ENCODE assay signal across 7 mouse cellular contexts in the genomic region with DNA sequence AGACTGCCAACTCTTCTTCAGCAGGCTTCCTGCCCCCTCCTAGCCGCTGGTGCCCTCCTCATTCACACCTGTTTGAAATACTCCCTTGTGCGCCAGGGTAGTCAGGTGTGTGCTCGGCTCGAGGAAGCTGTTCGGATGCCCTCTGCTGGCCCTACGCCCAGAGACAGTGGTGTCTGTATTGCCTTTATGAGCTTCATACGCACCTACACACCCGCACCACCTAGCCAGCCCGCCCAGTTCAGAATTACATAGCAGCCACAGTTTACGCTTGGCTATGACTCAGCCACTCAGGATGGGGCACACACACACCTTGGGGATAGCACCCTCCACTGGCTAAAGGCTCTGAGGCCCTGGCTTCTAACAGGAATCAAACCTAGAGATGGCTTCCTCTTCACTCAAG. TPM values are rescaled to one million over a fixed set of nuclear protein-coding genes. Genes with fewer than 3 reads are reported as not detected.
DNase-seq lines count a peak whose midpoint lies in the region; ATAC-seq lines count a peak whose summit lies in the region.

No protein-coding gene starts in this region.

- H3K4me3 ChIP-seq in embryonic facial prominence, embryonic 15.5 days (replicated peaks) = no peak overlapping the region
- no peak overlapping the region for H3K4me3 ChIP-seq in forebrain, embryonic 14.5 days (ENCODE audit: low read depth, low read length)

- ATAC-seq in embryonic facial prominence, embryonic 15.5 days (ENCODE audit: insufficient number of reproducible peaks, low FRiP score, low TSS enrichment, low read depth) = peak; percentile 63; the same call in 1 of the 2 replicates
- ATAC-seq in forebrain, embryonic 14.5 days = no peak

- H3K9me3 ChIP-seq in embryonic facial prominence, embryonic 15.5 days (replicated peaks) = no peaks in the 10 kb centered on the region
- H3K9me3 ChIP-seq in forebrain, embryonic 14.5 days (replicated peaks; ENCODE audit: control insufficient read depth, low read length) = no peaks in the 10 kb centered on the region

- no peaks in the 10 kb centered on the region for H3K36me3 ChIP-seq in embryonic facial prominence, embryonic 15.5 days
- H3K36me3 ChIP-seq in forebrain, embryonic 14.5 days (ENCODE audit: control insufficient read depth, insufficient read depth, low read length) = no peaks in the 10 kb centered on the region

- H3K4me2 ChIP-seq in embryonic facial prominence, embryonic 15.5 days (replicated peaks) = 0 out of 2 replicates have a peak overlapping the region, but pooled peaks have one; percentile 22
- H3K4me2 ChIP-seq in forebrain, embryonic 14.5 days (ENCODE audit: low read length) = no peak overlapping the region

- no peak overlapping the region for H3K9ac ChIP-seq in embryonic facial prominence, embryonic 15.5 days
- no peak overlapping the region for H3K9ac ChIP-seq in forebrain, embryonic 14.5 days (ENCODE audit: low read length)

- H3K4me1 ChIP-seq in embryonic facial prominence, embryonic 15.5 days = peaks cover 5% of the 10 kb centered on the region; the same call in 1 of the 2 replicates
- H3K4me1 ChIP-seq in forebrain, embryonic 14.5 days (ENCODE audit: control insufficient read depth, insufficient read depth, low read length) = no peaks in the 10 kb centered on the region

- no peaks in the 10 kb centered on the region for H3K27me3 ChIP-seq in embryonic facial prominence, embryonic 15.5 days
- no peaks in the 10 kb centered on the region for H3K27me3 ChIP-seq in forebrain, embryonic 14.5 days (replicated peaks; ENCODE audit: control insufficient read depth, insufficient read depth, low read length)

- 31% methylated on average over 10 of the region's 10 CpGs for WGBS in embryonic facial prominence, embryonic 15.5 days
- 48% methylated on average over 10 of the region's 10 CpGs for WGBS in forebrain, embryonic 14.5 days

- peak; percentile 25 for DNase-seq in ovary, postnatal 36 days (ENCODE audit: low spot score)
- no peak for DNase-seq in ovary, postnatal 14 days (ENCODE audit: low spot score)
- DNase-seq in kidney, postnatal 25 days = peak; percentile 80 to 84
- DNase-seq in natural killer cell, adult 2 months (ENCODE audit: low spot score in 2 of 2) = peak; percentile 46 to 62
- DNase-seq in forebrain, embryonic 14.5 days (ENCODE audit: low spot score) = no peak
- no peak for DNase-seq in adrenal gland, postnatal 25 days

- no peak overlapping the region; the same call in 1 of the 2 replicates for H3K27ac ChIP-seq in embryonic facial prominence, embryonic 15.5 days (replicated peaks)
- no peak overlapping the region for H3K27ac ChIP-seq in forebrain, embryonic 14.5 days (ENCODE audit: low read depth, low read length)

RNA-seq across cellular contexts. Expression of a gene that starts 13.9 kb away (rescaled TPM):
- 117 and 120 TPM in 2 replicates for polyA plus RNA-seq in embryonic facial prominence, embryonic 15.5 days (2015; fragmentation: Nextera tagmentation; extraction: Ambion mirVana)
- polyA plus RNA-seq in forebrain, embryonic 14.5 days (2014; fragmentation: Nextera tagmentation; extraction: Ambion mirVana) = 227 and 241 TPM in 2 replicates
- total RNA-seq in adrenal gland, postnatal 25 days (2021) = 170 and 185 TPM in 2 replicates

RNA-seq across cellular contexts. Expression of a gene that starts 43.5 kb away (rescaled TPM):
- 20.1 and 20.7 TPM in 2 replicates for polyA plus RNA-seq in embryonic facial prominence, embryonic 15.5 days (2015; fragmentation: Nextera tagmentation; extraction: Ambion mirVana)
- polyA plus RNA-seq in forebrain, embryonic 14.5 days (2014; fragmentation: Nextera tagmentation; extraction: Ambion mirVana) = 38.4 and 39.9 TPM in 2 replicates
- total RNA-seq in adrenal gland, postnatal 25 days (2021) = 6.4 and 7.5 TPM in 2 replicates

Comparison
In these comparisons a context has a peak if more than half of its experiments do, and no peak if none do; other contexts are left out.
1. DNase-seq: peak in ovary, postnatal 36 days (single experiment), kidney, postnatal 25 days (2 of 2) and natural killer cell, adult 2 months (2 of 2); none in ovary, postnatal 14 days (single experiment), forebrain, embryonic 14.5 days (single experiment) and adrenal gland, postnatal 25 days (single experiment).